Mouse (Mus musculus): ENCODE measurements at regions not wholly inside any gene's neighbourhood (a gene's known extent, or its start where the extent isn't known, plus 50 kb on each side); places are given as distances from the start of the nearest gene placed in this dataset.
A peak's percentile ranks its signal among the peaks of the same experiment; 100 is the strongest.

DNA sequence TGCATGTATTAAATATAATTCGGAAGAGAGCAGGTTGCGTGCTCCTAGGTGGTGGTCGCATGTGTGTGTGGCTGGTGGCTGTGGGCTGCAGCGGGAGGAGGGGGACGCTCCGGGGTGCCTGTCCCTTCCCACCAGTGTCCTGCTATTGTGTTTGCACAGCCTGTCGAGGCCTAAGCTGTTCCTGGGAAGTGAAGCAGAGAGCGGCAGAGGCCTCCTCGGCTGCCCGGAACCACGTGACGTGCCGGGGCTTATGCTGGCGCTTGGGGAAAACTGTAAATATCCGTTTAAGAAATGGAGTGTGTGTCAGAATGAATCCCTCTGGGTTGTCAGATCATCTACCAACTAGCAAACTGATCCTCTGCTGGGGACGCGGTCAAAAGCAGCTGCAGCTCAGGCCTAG is 318.3 kb downstream of the 3100002H09Rik start:
- Histone ChIP-seq H3K36me3 (no peaks in the 10 kb centered on the region), H3K4me2 (no peak overlapping the region), H3K4me3 (no peak overlapping the region), H3K9ac (no peak overlapping the region), H3K9me3 (replicated peaks) (no peaks in the 10 kb centered on the region), H3K27me3 (replicated peaks) (no peaks in the 10 kb centered on the region), H3K4me1 (no peaks in the 10 kb centered on the region), H3K27ac (no peak overlapping the region)
- 58% methylated on average over 17 of the region's 17 CpGs for WGBS (ENCODE audit: insufficient replicate concordance)
- ATAC-seq = no peak

DNA sequence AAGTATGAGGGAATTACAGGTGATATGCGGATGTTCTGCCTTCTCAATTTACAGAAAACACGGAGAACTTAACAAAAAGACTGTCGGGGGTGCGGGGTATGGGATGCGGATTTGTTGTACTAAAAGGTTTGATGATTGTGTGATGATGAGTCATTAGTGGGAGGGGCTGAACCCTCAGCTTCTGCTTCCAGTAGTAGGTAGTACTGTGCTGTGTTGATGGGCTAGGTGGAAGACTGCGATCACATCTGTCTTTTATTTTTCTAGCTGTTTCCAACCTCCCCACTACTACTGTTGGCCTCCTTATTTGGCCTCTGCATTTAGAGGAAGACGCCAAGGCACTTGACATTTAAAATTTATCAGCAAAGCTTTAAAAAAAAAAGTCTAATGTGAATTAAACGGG is 318.8 kb downstream of the 3100002H09Rik start:
- H3K4me1 ChIP-seq = no peaks in the 10 kb centered on the region
- H3K4me2 ChIP-seq = no peak overlapping the region
- H3K36me3 ChIP-seq = no peaks in the 10 kb centered on the region
- no peaks in the 10 kb centered on the region for H3K27me3 ChIP-seq (replicated peaks)
- no peak for ATAC-seq
- no peaks in the 10 kb centered on the region for H3K9me3 ChIP-seq (replicated peaks)
- no peak overlapping the region for H3K27ac ChIP-seq
- H3K4me3 ChIP-seq = no peak overlapping the region
- WGBS (ENCODE audit: insufficient replicate concordance) = 61% methylated on average over 8 of the region's 8 CpGs
- H3K9ac ChIP-seq = no peak overlapping the region

DNA sequence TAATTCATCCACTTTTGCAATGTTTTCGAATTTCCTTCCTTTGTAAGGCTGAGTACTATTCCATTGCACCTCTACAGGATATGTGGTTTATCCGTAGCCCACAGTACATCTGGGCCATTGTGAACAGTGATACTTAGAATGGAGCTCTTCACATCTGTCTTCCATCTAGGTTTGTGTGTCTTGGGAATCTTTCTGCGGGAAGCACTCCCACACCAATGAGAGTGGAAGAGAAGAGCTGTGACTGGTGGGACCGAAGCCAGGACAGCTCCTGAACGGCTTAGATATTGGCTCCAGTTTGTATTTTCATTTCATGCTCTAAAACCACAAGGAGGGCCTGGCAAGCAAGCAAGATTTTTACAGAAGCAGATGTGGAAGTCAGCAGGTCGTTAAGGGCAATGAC is 323.1 kb downstream of the 3100002H09Rik start:
- H3K27me3 ChIP-seq (replicated peaks) = no peaks in the 10 kb centered on the region
- H3K9ac ChIP-seq = no peak overlapping the region
- H3K4me3 ChIP-seq = no peak overlapping the region
- 61% methylated on average over 6 of the region's 6 CpGs for WGBS (ENCODE audit: insufficient replicate concordance)
- no peaks in the 10 kb centered on the region for H3K4me1 ChIP-seq
- no peak overlapping the region for H3K27ac ChIP-seq
- no peak overlapping the region for H3K4me2 ChIP-seq
- H3K9me3 ChIP-seq (replicated peaks) = no peaks in the 10 kb centered on the region
- ATAC-seq = no peak
- H3K36me3 ChIP-seq = no peaks in the 10 kb centered on the region

DNA sequence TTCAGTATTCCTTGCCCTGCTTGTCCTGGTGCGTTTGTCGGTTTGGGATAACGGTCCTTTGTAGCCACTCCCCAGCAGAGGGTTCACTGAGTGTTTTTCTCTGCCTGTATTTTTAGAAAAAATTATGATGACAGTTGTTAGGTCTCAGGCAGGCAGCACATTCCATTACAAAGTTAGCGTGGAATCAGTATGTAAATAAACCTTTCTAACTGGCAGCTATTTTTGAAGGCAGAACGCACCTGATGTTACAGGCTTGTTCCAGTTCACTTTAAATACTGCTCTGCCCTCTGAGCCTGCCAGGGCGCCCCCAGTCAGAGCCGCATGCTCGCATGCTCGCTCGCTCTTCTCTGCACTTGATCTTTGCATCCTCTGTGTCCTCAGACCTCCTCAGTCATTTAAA is 331.9 kb downstream of the 3100002H09Rik start:
- no peak overlapping the region for H3K9ac ChIP-seq
- no peak overlapping the region for H3K4me3 ChIP-seq
- H3K4me1 ChIP-seq = no peaks in the 10 kb centered on the region
- peaks cover 53% of the 10 kb centered on the region for H3K27me3 ChIP-seq (replicated peaks)
- no peaks in the 10 kb centered on the region for H3K9me3 ChIP-seq (replicated peaks)
- no peak for ATAC-seq
- no peaks in the 10 kb centered on the region for H3K36me3 ChIP-seq
- no peak overlapping the region for H3K4me2 ChIP-seq
- 14% methylated on average over 10 of the region's 10 CpGs for WGBS (ENCODE audit: insufficient replicate concordance)
- no peak overlapping the region for H3K27ac ChIP-seq

DNA sequence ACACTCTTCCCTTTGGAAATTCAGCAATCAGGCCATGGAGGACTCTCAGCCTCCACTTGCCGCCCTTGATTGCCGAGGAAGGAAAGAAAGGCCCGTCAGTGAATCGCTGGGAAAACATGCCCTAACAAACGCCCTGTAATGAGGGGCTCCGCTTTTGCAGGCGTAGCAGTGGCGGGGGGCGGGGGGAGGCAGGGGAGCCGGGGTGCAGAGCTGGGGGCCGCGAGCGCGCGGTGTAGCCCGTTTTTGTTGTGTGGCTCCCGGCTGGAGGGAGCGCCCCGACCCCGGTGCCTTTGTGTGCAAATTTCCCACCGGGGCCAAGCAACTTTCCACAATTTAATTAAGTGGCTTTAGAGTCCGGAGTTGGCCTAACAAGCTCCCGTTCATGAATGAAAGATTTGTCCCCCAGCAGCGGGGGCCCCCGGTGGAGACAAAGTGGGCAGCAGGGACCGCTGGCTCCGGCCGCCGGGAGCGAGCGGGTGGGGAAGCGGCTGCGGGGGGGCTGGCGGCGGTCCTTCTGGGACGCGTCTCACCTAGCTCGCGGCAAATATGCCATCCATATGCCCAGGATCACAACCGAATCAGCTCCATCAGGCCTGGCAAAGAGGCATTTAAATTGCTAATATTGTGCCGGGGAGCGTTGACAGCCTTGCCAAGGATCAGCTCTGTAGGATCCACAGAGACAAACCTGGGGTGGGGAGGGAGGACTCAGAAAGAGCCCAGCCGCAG is 333.0 kb downstream of the 3100002H09Rik start:
- WGBS (ENCODE audit: insufficient replicate concordance) = 1% methylated on average over 41 of the region's 43 CpGs
- no peak overlapping the region for H3K27ac ChIP-seq
- no peak overlapping the region for H3K9ac ChIP-seq

DNA sequence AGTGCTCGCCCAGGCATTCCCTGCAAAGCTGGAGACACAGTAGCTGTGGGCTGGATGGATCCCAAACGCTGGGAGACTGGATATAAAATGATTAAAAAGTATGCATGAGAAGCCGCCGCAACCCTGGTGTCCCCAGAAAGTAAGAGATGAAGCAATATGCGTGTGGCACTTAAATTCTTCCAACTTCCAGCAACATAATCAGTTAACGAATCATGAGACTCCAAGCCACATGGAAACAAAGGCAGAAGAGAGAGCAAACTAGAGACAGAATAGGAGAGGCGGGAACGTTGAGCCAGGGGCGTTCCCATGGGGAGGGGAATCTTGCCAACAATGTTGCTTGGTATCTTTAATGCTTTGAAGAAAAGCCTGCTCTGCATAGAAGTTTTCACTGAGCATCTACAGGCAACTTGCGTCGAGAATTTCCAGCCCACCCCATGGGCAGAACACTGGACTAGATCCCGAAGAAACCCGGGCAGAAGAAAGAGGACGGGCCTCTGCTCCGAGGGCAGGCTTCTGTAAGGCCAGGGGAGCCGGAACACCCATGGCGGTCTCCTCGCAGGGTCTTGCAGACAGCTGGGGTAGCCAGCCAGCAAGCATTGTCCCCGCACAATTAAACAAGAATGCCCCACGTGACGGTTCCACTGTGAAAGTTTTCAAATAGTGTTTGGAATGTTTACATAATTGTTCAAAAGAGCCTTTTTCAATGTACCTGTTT is 333.7 kb downstream of the 3100002H09Rik start:
- Histone ChIP-seq H3K4me2 (peak overlapping the region; percentile 60), H3K4me3 (peak overlapping the region; percentile 38), H3K36me3 (no peaks in the 10 kb centered on the region), H3K9me3 (replicated peaks) (no peaks in the 10 kb centered on the region), H3K27ac (no peak overlapping the region), H3K27me3 (replicated peaks) (peaks cover 53% of the 10 kb centered on the region), H3K9ac (no peak overlapping the region), H3K4me1 (no peaks in the 10 kb centered on the region)
- WGBS (ENCODE audit: insufficient replicate concordance) = 9% methylated on average over 21 of the region's 21 CpGs
- no peak for ATAC-seq

More for the DNA sequence above, 333.0 kb downstream of the 3100002H09Rik start:
- H3K36me3 ChIP-seq = no peaks in the 10 kb centered on the region
- ATAC-seq = no peak
- peak overlapping the region; percentile 60 for H3K4me2 ChIP-seq
- H3K27me3 ChIP-seq (replicated peaks) = peaks cover 53% of the 10 kb centered on the region
- no peaks in the 10 kb centered on the region for H3K4me1 ChIP-seq
- peak overlapping the region; percentile 38 for H3K4me3 ChIP-seq
- H3K9me3 ChIP-seq (replicated peaks) = no peaks in the 10 kb centered on the region

DNA sequence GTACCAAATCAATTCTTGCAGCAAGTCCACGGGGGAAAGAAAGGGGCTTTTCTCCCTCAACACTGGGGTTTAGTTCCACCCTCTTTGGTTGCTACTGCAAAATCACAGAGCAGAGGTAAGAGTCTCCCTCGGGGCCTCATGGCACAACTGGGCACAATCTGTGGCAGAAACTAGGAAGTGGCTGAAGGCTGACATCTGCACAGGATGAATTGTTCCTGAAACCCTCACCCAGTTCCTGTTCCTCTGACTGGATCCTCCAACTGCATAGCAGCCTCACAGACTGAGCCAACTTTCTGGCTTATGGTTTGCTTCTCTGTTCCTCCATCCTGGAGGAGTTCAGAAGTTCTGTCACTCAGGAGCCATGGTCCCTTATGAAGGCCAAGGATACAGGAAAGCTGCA is 338.6 kb downstream of the 3100002H09Rik start:
- ATAC-seq = no peak
- Histone ChIP-seq H3K27ac (no peak overlapping the region), H3K9me3 (replicated peaks) (no peaks in the 10 kb centered on the region), H3K4me3 (no peak overlapping the region), H3K27me3 (replicated peaks) (peaks cover 25% of the 10 kb centered on the region), H3K9ac (no peak overlapping the region), H3K4me2 (no peak overlapping the region), H3K4me1 (no peaks in the 10 kb centered on the region), H3K36me3 (no peaks in the 10 kb centered on the region)
- 31% methylated on average over 2 of the region's 2 CpGs for WGBS (ENCODE audit: insufficient replicate concordance)

DNA sequence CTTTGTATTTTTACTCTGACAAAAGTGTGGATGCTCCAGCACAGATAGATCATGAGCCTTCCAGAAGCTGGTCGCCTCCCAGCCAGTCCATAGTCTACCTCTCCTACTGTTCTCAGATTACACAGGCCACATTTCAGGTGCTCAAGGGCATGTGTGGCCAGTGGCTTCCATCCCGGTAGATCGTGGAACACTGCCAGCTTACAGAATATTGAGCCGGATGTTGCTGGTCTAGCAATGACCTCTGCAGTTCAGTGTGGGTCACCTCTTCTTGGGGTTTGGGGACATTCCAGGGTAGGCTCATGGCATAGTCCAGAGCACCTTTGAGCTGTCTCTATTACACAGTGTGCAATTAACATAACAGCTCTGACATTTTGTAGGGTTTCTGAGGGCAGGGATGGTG is 342.2 kb downstream of the 3100002H09Rik start:
- H3K4me3 ChIP-seq = no peak overlapping the region
- no peak for ATAC-seq
- no peak overlapping the region for H3K4me2 ChIP-seq
- WGBS (ENCODE audit: insufficient replicate concordance) = 65% methylated on average over 4 of the region's 4 CpGs
- H3K27ac ChIP-seq = no peak overlapping the region
- no peaks in the 10 kb centered on the region for H3K9me3 ChIP-seq (replicated peaks)
- no peaks in the 10 kb centered on the region for H3K36me3 ChIP-seq
- H3K9ac ChIP-seq = no peak overlapping the region
- H3K4me1 ChIP-seq = no peaks in the 10 kb centered on the region
- no peaks in the 10 kb centered on the region for H3K27me3 ChIP-seq (replicated peaks)

DNA sequence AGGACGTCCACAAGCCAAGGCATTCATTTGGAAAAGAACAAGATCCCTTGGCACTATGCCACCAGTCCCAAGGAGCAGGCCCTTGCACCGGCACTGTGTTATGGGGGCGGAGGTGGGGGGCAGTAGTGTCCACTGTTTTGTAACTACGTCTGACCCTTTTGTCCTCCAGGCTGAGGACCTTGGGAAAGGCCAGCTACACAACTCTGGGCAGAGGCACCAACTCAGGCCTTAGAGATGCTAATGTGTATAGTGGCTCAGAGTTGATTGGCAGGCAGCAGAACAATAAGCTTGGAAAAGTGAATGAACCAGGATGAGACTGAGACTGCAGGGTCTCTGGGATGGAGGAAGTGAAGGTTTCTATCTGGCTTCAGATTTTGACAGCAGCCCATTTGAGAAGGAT is 344.0 kb downstream of the 3100002H09Rik start:
- Histone ChIP-seq H3K9ac (no peak overlapping the region), H3K9me3 (replicated peaks) (no peaks in the 10 kb centered on the region), H3K4me1 (no peaks in the 10 kb centered on the region), H3K36me3 (no peaks in the 10 kb centered on the region), H3K4me2 (no peak overlapping the region), H3K27ac (no peak overlapping the region), H3K27me3 (replicated peaks) (no peaks in the 10 kb centered on the region), H3K4me3 (no peak overlapping the region)
- WGBS (ENCODE audit: insufficient replicate concordance) = 64% methylated on average over 4 of the region's 4 CpGs
- ATAC-seq = no peak

DNA sequence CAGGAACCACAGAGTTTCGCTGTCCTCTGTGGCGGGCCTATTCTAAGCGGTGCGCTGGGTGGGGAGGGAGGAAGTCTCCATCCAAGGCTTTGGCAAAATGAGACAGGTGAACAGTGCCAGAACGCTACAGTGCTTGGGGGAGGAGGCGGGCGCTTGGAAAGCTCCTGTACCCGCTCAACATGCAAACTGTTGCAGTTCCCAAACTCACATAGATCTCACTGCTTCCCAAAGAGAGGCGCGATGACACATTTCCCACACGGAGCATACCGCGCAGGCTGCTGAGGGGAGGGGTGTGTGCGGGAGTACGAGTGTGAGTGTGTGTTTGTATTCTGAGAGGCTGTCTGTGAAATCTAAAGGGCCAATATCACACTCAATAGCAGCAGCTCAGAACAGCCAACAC is 345.1 kb downstream of the 3100002H09Rik start:
- ATAC-seq = no peak
- 63% methylated on average over 15 of the region's 15 CpGs for WGBS (ENCODE audit: insufficient replicate concordance)
- Histone ChIP-seq H3K9ac (no peak overlapping the region), H3K4me3 (no peak overlapping the region), H3K27me3 (replicated peaks) (no peaks in the 10 kb centered on the region), H3K4me1 (no peaks in the 10 kb centered on the region), H3K4me2 (no peak overlapping the region), H3K9me3 (replicated peaks) (no peaks in the 10 kb centered on the region), H3K36me3 (no peaks in the 10 kb centered on the region), H3K27ac (no peak overlapping the region)

DNA sequence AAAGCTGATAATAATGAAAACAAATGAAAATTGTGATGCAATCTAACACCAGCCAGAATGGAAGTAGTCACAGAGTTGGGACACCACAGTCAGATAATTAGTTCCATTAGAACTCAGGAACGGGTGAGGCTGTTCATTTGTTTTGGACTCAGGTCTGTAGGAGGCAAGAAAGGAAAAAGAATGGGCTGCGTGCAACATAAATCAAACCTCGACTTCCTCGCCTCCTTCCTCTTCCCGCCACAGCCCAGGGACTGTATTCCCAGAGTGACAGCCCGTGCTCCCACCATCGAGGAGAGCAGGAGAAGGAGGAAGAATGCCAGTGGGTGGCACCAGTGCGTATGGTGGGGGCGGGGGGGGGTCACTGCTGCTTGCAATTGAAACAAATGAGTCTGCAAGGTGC is 339.2 kb upstream of the 4930535I16Rik start:
- Histone ChIP-seq H3K27ac (no peak overlapping the region), H3K4me3 (no peak overlapping the region), H3K4me1 (no peaks in the 10 kb centered on the region), H3K9ac (no peak overlapping the region), H3K27me3 (replicated peaks) (no peaks in the 10 kb centered on the region; the same call in none of the 2 replicates), H3K36me3 (no peaks in the 10 kb centered on the region), H3K9me3 (replicated peaks) (no peaks in the 10 kb centered on the region), H3K4me2 (no peak overlapping the region)
- 11% methylated on average over 8 of the region's 9 CpGs for WGBS (ENCODE audit: insufficient replicate concordance)
- ATAC-seq = no peak

DNA sequence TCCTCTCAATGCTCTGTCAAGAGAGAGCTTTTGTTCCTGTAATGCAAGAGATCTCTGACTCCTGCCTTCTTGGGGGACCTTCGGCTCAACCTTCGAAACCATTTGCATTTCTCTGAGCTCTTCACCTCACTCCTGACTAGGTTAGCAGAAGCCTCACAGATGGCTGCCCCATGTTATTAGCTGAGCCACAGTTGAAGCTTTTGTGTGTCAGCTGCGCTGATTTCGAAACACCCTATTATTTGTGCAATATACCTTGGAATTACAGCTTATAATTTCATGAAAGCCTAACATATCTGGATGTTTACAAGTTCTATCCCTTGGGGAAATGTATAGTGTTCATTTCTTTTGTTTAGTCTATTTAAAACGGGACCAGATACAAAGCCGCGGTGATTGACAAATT is 338.7 kb upstream of the 4930535I16Rik start:
- H3K4me1 ChIP-seq = no peaks in the 10 kb centered on the region
- no peaks in the 10 kb centered on the region for H3K9me3 ChIP-seq (replicated peaks)
- no peak overlapping the region for H3K4me2 ChIP-seq
- H3K27me3 ChIP-seq (replicated peaks) = no peaks in the 10 kb centered on the region; the same call in none of the 2 replicates
- WGBS (ENCODE audit: insufficient replicate concordance) = 71% methylated on average over 7 of the region's 7 CpGs
- no peak overlapping the region for H3K9ac ChIP-seq
- H3K36me3 ChIP-seq = no peaks in the 10 kb centered on the region
- H3K4me3 ChIP-seq = no peak overlapping the region
- no peak overlapping the region for H3K27ac ChIP-seq
- ATAC-seq = no peak

Measured in liver, embryonic 12.5 days (tissue).